Comparison of ENCODE assay signal across 19 mouse cellular contexts in genomic region chr8:4013402-4014184, GRCm38 (mm10). TPM values are rescaled to one million over a fixed set of nuclear protein-coding genes. Genes with fewer than 3 reads are reported as not detected.
"Had no signal": no experiment of that assay in that cellular context is flagged by ENCODE, and none has a peak within 500 bp of the region (broad histone marks: within the 10 kb centered on the region; RNA-seq: fewer than 3 reads in every experiment).

No protein-coding gene starts in this region.

- DNase-seq: kidney, adult 18-20 months; kidney, adult 9 months; kidney, postnatal 14 days; kidney, postnatal 4 days; liver; lung, adult 2 months; lung, postnatal 14 days; lung, postnatal 4 days; midbrain, embryonic 14.5 days; thymus, adult 18-20 months; thymus, postnatal 36 days had no signal

- H3K4me1 ChIP-seq: limb, embryonic 10.5 days; limb, embryonic 13.5 days; liver, embryonic 15.5 days; neural tube, embryonic 13.5 days had no signal

- H3K27ac ChIP-seq: limb, embryonic 10.5 days; limb, embryonic 13.5 days; liver, embryonic 15.5 days; neural tube, embryonic 13.5 days had no signal

- H3K9me3 ChIP-seq: limb, embryonic 10.5 days; liver, embryonic 15.5 days; neural tube, embryonic 13.5 days had no signal

- H3K4me3 ChIP-seq: limb, embryonic 10.5 days; limb, embryonic 13.5 days; liver, embryonic 15.5 days; neural tube, embryonic 13.5 days had no signal

- H3K4me2 ChIP-seq: limb, embryonic 13.5 days; liver, embryonic 15.5 days; midbrain, embryonic 11.5 days; neural tube, embryonic 13.5 days had no signal

- ATAC-seq: inflammation-experienced regulatory T-cells, adult 6 months had no signal

- H3K36me3 ChIP-seq: limb, embryonic 10.5 days; limb, embryonic 13.5 days; liver, embryonic 15.5 days; neural tube, embryonic 13.5 days had no signal

- H3K27me3 ChIP-seq: limb, embryonic 13.5 days; liver, embryonic 15.5 days; neural tube, embryonic 13.5 days had no signal

- H3K9ac ChIP-seq: limb, embryonic 13.5 days; liver, embryonic 15.5 days; neural tube, embryonic 13.5 days had no signal

RNA-seq across cellular contexts. Expression of gene Cd209c, which starts 59.0 kb away (rescaled TPM):
- total RNA-seq: megakaryocyte progenitor cell, adult 5-6 weeks; megakaryocyte-erythroid progenitor cell, adult 5-6 weeks had no signal
